Mouse (Mus musculus): ENCODE data around the gene Trip11. TPM values are rescaled to one million over a fixed set of nuclear protein-coding genes. Genes with fewer than 3 reads are reported as not detected.

Gene Trip11
- polyA plus RNA-seq, 1 experiment from 2014 or later = 16.0 TPM

DNA sequence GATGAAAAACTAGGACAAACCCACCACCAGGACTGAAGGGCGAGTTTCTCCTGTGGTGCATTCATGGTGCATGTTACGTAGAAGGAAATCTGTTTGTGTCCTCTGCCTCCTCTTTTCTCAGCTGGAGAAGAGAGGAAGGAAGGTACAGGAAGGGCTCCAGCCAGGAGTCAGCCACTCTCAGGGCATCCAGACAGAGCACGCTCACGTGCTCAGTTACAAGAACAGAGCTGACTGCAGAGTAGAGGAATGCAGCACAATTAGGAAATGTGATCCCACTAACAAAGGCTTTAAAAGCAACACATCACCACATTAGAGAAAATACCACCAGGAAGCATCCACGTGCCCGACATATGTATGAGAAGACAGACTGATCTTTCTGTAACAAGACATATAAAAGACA lies 9.2 kb upstream of the Trip11 start:
- WGBS = 83% methylated on average over 6 of the region's 6 CpGs
- Histone ChIP-seq H3K27ac (replicated peaks) (no peak overlapping the region), H3K4me1 (no peaks in the 10 kb centered on the region), H3K36me3 (peaks cover 58% of the 10 kb centered on the region), H3K27me3 (ENCODE audit: low read depth, poor library complexity, severe bottlenecking) (no peaks in the 10 kb centered on the region), H3K9me3 (replicated peaks) (no peaks in the 10 kb centered on the region), H3K4me3 (no peak overlapping the region)
- DNase-seq (ENCODE audit: low spot score) = no peak

DNA sequence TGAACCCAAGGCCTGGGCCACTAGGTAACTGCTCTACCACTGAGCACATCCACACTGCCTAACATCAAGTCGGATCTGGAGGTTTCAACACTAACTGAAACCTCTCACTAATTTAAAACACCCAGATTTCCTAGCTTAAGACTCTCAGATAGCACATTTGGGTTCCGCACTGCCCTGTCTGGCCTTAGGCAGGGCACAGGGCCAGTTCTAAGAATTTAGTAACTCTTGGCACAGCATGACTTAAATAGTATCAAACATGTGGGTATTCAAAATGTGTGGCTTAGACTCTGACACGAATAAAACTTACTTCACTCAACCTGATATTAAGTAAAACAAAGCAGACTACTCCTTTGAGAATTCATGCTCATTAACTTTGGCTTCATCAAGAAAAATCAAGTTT lies 6.8 kb upstream of the Trip11 start:
- Histone ChIP-seq H3K36me3 (peaks cover 34% of the 10 kb centered on the region), H3K27me3 (ENCODE audit: low read depth, poor library complexity, severe bottlenecking) (no peaks in the 10 kb centered on the region), H3K4me1 (no peaks in the 10 kb centered on the region), H3K9me3 (replicated peaks) (no peaks in the 10 kb centered on the region), H3K27ac (replicated peaks) (no peak overlapping the region), H3K4me3 (no peak overlapping the region)
- WGBS = 88% methylated on average over 3 of the region's 3 CpGs
- no peak for DNase-seq (ENCODE audit: low spot score)

- no peaks in the 10 kb centered on the region for H3K27me3 ChIP-seq (ENCODE audit: low read depth, poor library complexity, severe bottlenecking)
- no peak overlapping the region for H3K27ac ChIP-seq (replicated peaks)
- H3K36me3 ChIP-seq = peaks cover 7% of the 10 kb centered on the region; the same call in 1 of the 2 replicates
- no peaks in the 10 kb centered on the region for H3K9me3 ChIP-seq (replicated peaks)
- no peak overlapping the region for H3K4me3 ChIP-seq
- DNase-seq (ENCODE audit: low spot score) = no peak
- peaks cover 8% of the 10 kb centered on the region for H3K4me1 ChIP-seq
Observed at GRCm38 (mm10) chr12:101917165-101917564, 4.1 kb upstream of the Trip11 start.

- 87% methylated on average over 3 of the region's 3 CpGs for WGBS
- DNase-seq (ENCODE audit: low spot score) = no peak
Observed at GRCm38 (mm10) chr12:101911346-101911745, 1.7 kb downstream of the Trip11 start.

GRCm38 (mm10) chr12:101910360-101910759 lies 2.7 kb downstream of the Trip11 start:
- WGBS = 94% methylated on average over 6 of the region's 6 CpGs
- H3K4me1 ChIP-seq = peaks cover 20% of the 10 kb centered on the region
- DNase-seq (ENCODE audit: low spot score) = no peak

More at GRCm38 (mm10) chr12:101911346-101911745, 1.7 kb downstream of the Trip11 start:
- Histone ChIP-seq H3K27me3 (ENCODE audit: low read depth, poor library complexity, severe bottlenecking) (no peaks in the 10 kb centered on the region), H3K4me3 (peak overlapping the region; percentile 95), H3K9me3 (replicated peaks) (no peaks in the 10 kb centered on the region), H3K27ac (replicated peaks) (no peak overlapping the region), H3K36me3 (peaks cover 18% of the 10 kb centered on the region), H3K4me1 (peaks cover 20% of the 10 kb centered on the region)

DNA sequence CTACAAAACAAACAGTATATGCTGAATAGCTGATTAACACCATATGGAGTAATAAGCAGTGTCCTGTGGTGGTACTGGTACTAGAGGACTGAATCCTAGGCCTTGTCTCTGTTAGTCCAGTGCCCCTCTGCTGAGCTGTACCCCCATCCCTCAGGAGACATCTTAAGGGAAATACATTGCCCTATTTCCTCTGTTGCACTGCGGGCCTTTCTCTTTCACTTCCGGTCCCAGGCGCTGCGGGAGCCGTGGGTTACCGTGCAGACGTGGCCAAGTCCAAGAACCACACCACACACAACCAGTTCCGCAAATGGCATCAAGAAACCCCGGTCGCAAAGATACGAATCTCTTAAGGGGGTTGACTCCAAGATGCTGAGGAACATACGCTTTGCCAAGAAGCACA lies 7.2 kb downstream of the Trip11 start:
- WGBS = 94% methylated on average over 12 of the region's 12 CpGs
- H3K36me3 ChIP-seq = peaks cover 46% of the 10 kb centered on the region
- no peaks in the 10 kb centered on the region for H3K4me1 ChIP-seq
- no peak overlapping the region for H3K27ac ChIP-seq (replicated peaks)
- H3K9me3 ChIP-seq (replicated peaks) = no peaks in the 10 kb centered on the region
- no peaks in the 10 kb centered on the region for H3K27me3 ChIP-seq (ENCODE audit: low read depth, poor library complexity, severe bottlenecking)
- H3K4me3 ChIP-seq = no peak overlapping the region
- DNase-seq (ENCODE audit: low spot score) = no peak

More at GRCm38 (mm10) chr12:101910360-101910759, 2.7 kb downstream of the Trip11 start:
- Histone ChIP-seq H3K4me3 (no peak overlapping the region), H3K9me3 (replicated peaks) (no peaks in the 10 kb centered on the region), H3K36me3 (peaks cover 27% of the 10 kb centered on the region), H3K27me3 (ENCODE audit: low read depth, poor library complexity, severe bottlenecking) (no peaks in the 10 kb centered on the region), H3K27ac (replicated peaks) (no peak overlapping the region)

DNA sequence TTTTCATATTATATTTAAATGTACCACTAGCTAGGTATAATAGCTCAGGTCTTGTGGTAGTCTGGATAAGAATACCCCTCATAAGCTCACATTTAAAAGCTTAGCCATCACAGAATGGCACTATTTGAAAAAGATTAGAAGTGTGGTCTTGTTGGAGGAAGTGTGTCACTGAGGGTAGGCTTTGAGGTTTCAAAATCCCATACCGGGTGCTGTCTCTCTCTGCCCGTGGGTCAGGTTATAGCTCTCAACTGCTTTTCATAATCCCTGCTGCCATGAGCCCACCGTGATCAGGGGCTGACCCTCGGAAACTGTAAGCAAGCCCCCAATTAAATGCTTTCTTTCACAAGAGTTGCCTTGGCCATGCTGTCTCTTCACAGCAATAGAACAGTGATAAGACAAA lies 8.2 kb downstream of the Trip11 start:
- DNase-seq (ENCODE audit: low spot score) = no peak
- Histone ChIP-seq H3K4me1 (no peaks in the 10 kb centered on the region), H3K36me3 (peaks cover 54% of the 10 kb centered on the region), H3K9me3 (replicated peaks) (no peaks in the 10 kb centered on the region), H3K4me3 (no peak overlapping the region), H3K27ac (replicated peaks) (no peak overlapping the region), H3K27me3 (ENCODE audit: low read depth, poor library complexity, severe bottlenecking) (no peaks in the 10 kb centered on the region)
- 93% methylated on average over 4 of the region's 4 CpGs for WGBS

- Histone ChIP-seq H3K36me3 (peaks cover 58% of the 10 kb centered on the region), H3K9me3 (replicated peaks) (no peaks in the 10 kb centered on the region), H3K4me1 (no peaks in the 10 kb centered on the region), H3K27me3 (ENCODE audit: low read depth, poor library complexity, severe bottlenecking) (no peaks in the 10 kb centered on the region), H3K4me3 (no peak overlapping the region), H3K27ac (replicated peaks) (no peak overlapping the region)
- WGBS = 90% methylated on average over 3 of the region's 3 CpGs
- DNase-seq (ENCODE audit: low spot score) = no peak
Observed at GRCm38 (mm10) chr12:101904170-101904569, 8.9 kb downstream of the Trip11 start.

- no peaks in the 10 kb centered on the region for H3K4me1 ChIP-seq
- H3K36me3 ChIP-seq = peaks cover 37% of the 10 kb centered on the region
- no peak for DNase-seq (ENCODE audit: low spot score)
- no peaks in the 10 kb centered on the region for H3K27me3 ChIP-seq (ENCODE audit: low read depth, poor library complexity, severe bottlenecking)
- H3K9me3 ChIP-seq (replicated peaks) = no peaks in the 10 kb centered on the region
- no peak overlapping the region for H3K27ac ChIP-seq (replicated peaks)
- WGBS = 84% methylated on average over 2 of the region's 2 CpGs
- H3K4me3 ChIP-seq = no peak overlapping the region
Observed at GRCm38 (mm10) chr12:101899671-101900245, 13.3 kb downstream of the Trip11 start.

DNA sequence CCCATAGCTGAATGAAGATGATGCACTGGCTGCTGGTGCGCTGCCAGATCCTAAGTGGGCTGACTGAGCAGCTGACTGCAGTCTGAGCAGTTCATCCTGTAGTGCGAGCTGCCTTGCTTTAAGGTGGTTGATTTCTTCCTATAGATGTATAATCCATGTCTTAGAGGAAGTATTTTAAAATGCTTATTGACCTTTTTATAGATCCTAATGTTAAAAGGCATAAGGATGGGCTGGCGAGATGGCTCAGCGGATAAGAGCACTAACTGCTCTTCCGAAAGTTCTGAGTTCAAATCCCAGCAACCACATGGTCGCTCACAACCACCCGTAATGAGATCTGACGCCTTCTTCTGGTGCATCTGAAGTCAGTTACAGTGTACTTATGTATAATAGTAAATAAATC lies 14.1 kb downstream of the Trip11 start:
- WGBS = 97% methylated on average over 8 of the region's 8 CpGs
- Histone ChIP-seq H3K4me3 (no peak overlapping the region), H3K27ac (replicated peaks) (no peak overlapping the region), H3K9me3 (replicated peaks) (no peaks in the 10 kb centered on the region), H3K27me3 (ENCODE audit: low read depth, poor library complexity, severe bottlenecking) (no peaks in the 10 kb centered on the region), H3K36me3 (peaks cover 43% of the 10 kb centered on the region), H3K4me1 (no peaks in the 10 kb centered on the region)
- DNase-seq (ENCODE audit: low spot score) = no peak

DNA sequence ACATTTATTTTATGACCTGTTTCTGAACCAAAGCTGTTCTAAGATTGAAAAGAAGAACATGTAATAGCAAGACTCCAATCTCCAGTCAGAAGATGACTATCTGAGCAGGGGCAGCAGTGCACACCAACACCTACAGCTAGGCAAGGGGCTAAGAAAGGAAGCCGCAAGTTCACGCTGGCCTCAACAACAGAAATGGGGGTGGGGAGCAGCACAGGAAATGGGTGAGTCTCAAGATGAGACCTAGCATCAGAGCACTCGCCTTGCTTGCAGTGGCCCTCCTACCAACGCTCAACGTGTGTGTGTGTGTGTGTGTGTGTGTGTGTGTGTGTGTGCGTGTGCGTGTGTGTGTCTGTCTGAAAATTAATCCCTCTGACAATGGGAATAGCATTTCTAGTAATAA lies 16.0 kb downstream of the Trip11 start:
- H3K36me3 ChIP-seq = peaks cover 53% of the 10 kb centered on the region
- 83% methylated on average over 7 of the region's 7 CpGs for WGBS
- H3K27me3 ChIP-seq (ENCODE audit: low read depth, poor library complexity, severe bottlenecking) = no peaks in the 10 kb centered on the region
- no peak for DNase-seq (ENCODE audit: low spot score)
- no peak overlapping the region for H3K27ac ChIP-seq (replicated peaks)
- H3K4me3 ChIP-seq = no peak overlapping the region
- no peaks in the 10 kb centered on the region for H3K4me1 ChIP-seq
- H3K9me3 ChIP-seq (replicated peaks) = no peaks in the 10 kb centered on the region

DNA sequence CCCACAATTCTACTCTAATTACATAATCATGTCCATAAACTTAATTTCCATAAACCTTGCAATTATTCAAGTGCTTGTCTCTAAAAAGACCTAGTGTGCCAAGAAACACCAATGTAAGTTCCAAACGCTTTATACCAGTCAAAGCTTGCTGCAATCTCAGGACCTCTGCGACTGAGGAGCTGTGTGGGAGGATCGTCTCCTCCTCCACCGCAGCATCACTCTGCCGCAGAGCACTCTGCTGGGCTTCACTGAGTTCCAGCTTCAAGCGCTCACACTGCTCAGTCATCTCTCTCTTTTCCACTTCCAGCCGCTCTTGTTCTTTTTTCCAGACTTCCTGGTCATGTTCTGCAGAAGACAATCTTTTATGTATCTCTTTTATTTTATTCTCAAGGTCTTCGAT lies 19.8 kb downstream of the Trip11 start:
- Histone ChIP-seq H3K27ac (replicated peaks) (no peak overlapping the region), H3K9me3 (replicated peaks) (no peaks in the 10 kb centered on the region), H3K4me3 (no peak overlapping the region), H3K4me1 (no peaks in the 10 kb centered on the region), H3K36me3 (peaks cover 54% of the 10 kb centered on the region), H3K27me3 (ENCODE audit: low read depth, poor library complexity, severe bottlenecking) (no peaks in the 10 kb centered on the region)
- WGBS = 87% methylated on average over 8 of the region's 8 CpGs
- no peak for DNase-seq (ENCODE audit: low spot score)

- H3K4me3 ChIP-seq = no peak overlapping the region
- no peaks in the 10 kb centered on the region for H3K27me3 ChIP-seq (ENCODE audit: low read depth, poor library complexity, severe bottlenecking)
- no peaks in the 10 kb centered on the region for H3K9me3 ChIP-seq (replicated peaks)
- WGBS = 84% methylated on average over 2 of the region's 2 CpGs
- H3K4me1 ChIP-seq = no peaks in the 10 kb centered on the region
- H3K36me3 ChIP-seq = peaks cover 57% of the 10 kb centered on the region
- no peak for DNase-seq (ENCODE audit: low spot score)
- H3K27ac ChIP-seq (replicated peaks) = no peak overlapping the region
Observed at GRCm38 (mm10) chr12:101892832-101893231, 20.2 kb downstream of the Trip11 start.

DNA sequence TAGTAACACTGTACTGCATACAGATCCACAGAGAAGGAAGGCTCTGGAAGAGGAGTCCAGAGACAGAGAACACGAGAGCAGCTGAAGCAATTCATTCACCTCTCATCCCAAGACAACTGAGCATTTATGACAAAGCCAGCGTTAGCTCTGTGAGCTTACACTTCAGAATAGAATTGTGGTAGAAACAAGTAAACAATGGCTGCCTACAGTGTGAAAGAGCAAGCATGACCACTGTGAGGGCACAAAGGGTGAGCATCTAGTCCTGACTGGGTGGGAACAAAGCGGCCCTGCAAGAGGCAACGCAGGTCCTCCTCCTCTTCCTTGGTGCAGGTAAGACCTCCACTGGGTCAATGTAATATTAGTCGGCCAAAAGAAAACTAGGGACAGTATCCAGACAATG lies 22.0 kb downstream of the Trip11 start:
- Histone ChIP-seq H3K27ac (replicated peaks) (no peak overlapping the region), H3K4me1 (no peaks in the 10 kb centered on the region), H3K36me3 (peaks cover 66% of the 10 kb centered on the region), H3K9me3 (replicated peaks) (no peaks in the 10 kb centered on the region), H3K4me3 (no peak overlapping the region), H3K27me3 (ENCODE audit: low read depth, poor library complexity, severe bottlenecking) (no peaks in the 10 kb centered on the region)
- 92% methylated on average over 5 of the region's 5 CpGs for WGBS
- no peak for DNase-seq (ENCODE audit: low spot score)
